29 mouse cellular contexts compared by ENCODE assay signal in the genomic region with DNA sequence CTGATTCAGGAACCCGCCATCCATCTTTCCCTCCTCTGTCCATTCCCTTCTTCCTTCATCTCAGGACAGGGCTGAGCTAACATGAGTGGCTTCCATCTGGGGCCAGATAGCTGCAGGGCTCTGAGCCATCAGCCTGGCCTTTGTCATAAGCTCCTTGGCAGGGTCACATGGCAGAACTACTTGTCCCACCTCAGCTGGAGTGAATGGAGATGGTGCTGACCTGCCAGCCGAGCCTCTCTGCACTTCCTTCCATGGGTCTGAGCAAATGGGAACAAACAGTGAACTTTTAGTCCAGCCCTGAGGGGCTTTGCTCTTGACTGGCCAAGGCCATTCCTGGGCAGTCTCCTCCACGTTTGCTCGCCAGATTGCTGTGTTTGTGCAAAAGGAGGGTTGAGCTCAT.
A peak's percentile ranks its signal among the peaks of the same experiment; 100 is the strongest.
DNase-seq lines count a peak whose midpoint lies in the region; ATAC-seq and TF ChIP-seq lines count a peak whose summit lies in the region.
"Had no signal": no experiment of that assay in that cellular context is flagged by ENCODE, and none has a peak within 500 bp of the region (broad histone marks: within the 10 kb centered on the region; RNA-seq: fewer than 3 reads in every experiment).

No protein-coding gene starts in this region.

- no peak overlapping the region for H3K4me3 ChIP-seq in gastrocnemius, adult 2 months
- no peak overlapping the region for H3K4me3 ChIP-seq in lung, embryonic 16.5 days (ENCODE audit: low read length)
- H3K4me3 ChIP-seq in lung, adult 2 months (replicated peaks; ENCODE audit: extremely low read depth, low read depth, low read length), result no peak overlapping the region
- no peak overlapping the region for H3K4me3 ChIP-seq in kidney, embryonic 15.5 days (replicated peaks)
- H3K4me3 ChIP-seq in forebrain, embryonic 16.5 days (replicated peaks; ENCODE audit: low read length), result no peak overlapping the region
- H3K4me3 ChIP-seq: embryonic facial prominence, embryonic 12.5 days; heart, embryonic 15.5 days; hindbrain, embryonic 12.5 days; left cerebral cortex, adult 2 months; limb, embryonic 13.5 days; megakaryocyte, embryonic 14.5 days; midbrain, embryonic 13.5 days; stomach, embryonic 15.5 days had no signal

- H3K9ac ChIP-seq in lung, embryonic 16.5 days (ENCODE audit: low read length), result no peak overlapping the region
- H3K9ac ChIP-seq in kidney, embryonic 15.5 days, result no peak overlapping the region
- H3K9ac ChIP-seq in forebrain, embryonic 16.5 days (replicated peaks; ENCODE audit: low read depth, low read length), result no peak overlapping the region
- H3K9ac ChIP-seq: embryonic facial prominence, embryonic 12.5 days; heart, embryonic 15.5 days; hindbrain, embryonic 12.5 days; limb, embryonic 13.5 days; midbrain, embryonic 13.5 days; stomach, embryonic 15.5 days had no signal

- 64% methylated on average over 4 of the region's 4 CpGs for whole genome bisulfite sequencing in lung, embryonic 16.5 days
- WGBS in lung, adult 2 months, result 55% methylated on average over 4 of the region's 4 CpGs
- WGBS in kidney, embryonic 15.5 days, result 82% methylated on average over 4 of the region's 4 CpGs
- WGBS in forebrain, embryonic 16.5 days, result 81% methylated on average over 4 of the region's 4 CpGs

- TF ChIP-seq POLR2A in lung, adult 2 months (IDR thresholded peaks at IDR 0.05; ENCODE audit: borderline replicate concordance, extremely low read depth, low read depth, low read length), result no peak

- 0 out of 2 replicates have a peak, but pooled peaks have one; percentile 20 for ATAC-seq in lung, embryonic 16.5 days (ENCODE audit: low read depth)
- no peak for ATAC-seq in kidney, embryonic 15.5 days (replicated peaks; ENCODE audit: low FRiP score)
- ATAC-seq in forebrain, embryonic 16.5 days, result no peak
- ATAC-seq: forebrain, embryonic 14.5 days; intestine, embryonic 16.5 days; midbrain, embryonic 13.5 days had no signal

- TF ChIP-seq CTCF in gastrocnemius, adult 2 months (IDR thresholded peaks at IDR 0.05), result no peak
- no peak for TF ChIP-seq CTCF in lung, adult 2 months (IDR thresholded peaks at IDR 0.05; ENCODE audit: insufficient read depth, low read length)

- no peaks in the 10 kb centered on the region for H3K27me3 ChIP-seq in lung, embryonic 16.5 days (ENCODE audit: control insufficient read depth, insufficient read depth, low read depth, low read length)
- no peaks in the 10 kb centered on the region for H3K27me3 ChIP-seq in kidney, embryonic 15.5 days
- no peaks in the 10 kb centered on the region for H3K27me3 ChIP-seq in forebrain, embryonic 16.5 days (replicated peaks; ENCODE audit: control insufficient read depth, insufficient read depth, low read length)
- H3K27me3 ChIP-seq: embryonic facial prominence, embryonic 12.5 days; heart, embryonic 15.5 days; hindbrain, embryonic 12.5 days; limb, embryonic 13.5 days; megakaryocyte, embryonic 14.5 days; midbrain, embryonic 13.5 days; stomach, embryonic 15.5 days had no signal

- intact Hi-C loops in gastrocnemius, adult 2 months (cut with DNase I), result no loop called here
- intact Hi-C loops in heart, postnatal 25 days (cut with DNase I), result no loop called here

- peak; percentile 19 for DNase-seq in gastrocnemius, adult 2 months
- DNase-seq in gastrocnemius, postnatal 25 days, result no peak
- DNase-seq in lung, adult 2 months, result no peak
- DNase-seq in heart, postnatal 25 days (ENCODE audit: low spot score), result peak; percentile 51
- peak; percentile 20 for DNase-seq in lung, postnatal 25 days (ENCODE audit: low spot score)
- DNase-seq: adrenal gland, adult 8-10 months; cerebellum, adult 9-11 months; embryo, embryonic 11 days; kidney, adult 9 months; kidney, postnatal 14 days; layer of hippocampus, adult 9-11 months; right cerebral cortex, postnatal 14 days; thymus, adult 18-20 months; thymus, postnatal 25 days had no signal

- no peaks in the 10 kb centered on the region for H3K4me1 ChIP-seq in lung, embryonic 16.5 days (replicated peaks; ENCODE audit: control insufficient read depth, insufficient read depth, low read length)
- H3K4me1 ChIP-seq in lung, adult 2 months (ENCODE audit: control insufficient read depth, insufficient read depth, low read length), result peaks cover 2% of the 10 kb centered on the region; the same call in 1 of the 2 replicates
- H3K4me1 ChIP-seq in kidney, embryonic 15.5 days, result no peaks in the 10 kb centered on the region
- no peaks in the 10 kb centered on the region for H3K4me1 ChIP-seq in forebrain, embryonic 16.5 days (replicated peaks; ENCODE audit: control insufficient read depth, insufficient read depth, low read length)
- H3K4me1 ChIP-seq: embryonic facial prominence, embryonic 12.5 days; hindbrain, embryonic 12.5 days; megakaryocyte, embryonic 14.5 days; midbrain, embryonic 13.5 days; stomach, embryonic 15.5 days had no signal

- H3K27ac ChIP-seq in gastrocnemius, adult 2 months, result no peak overlapping the region
- no peak overlapping the region for H3K27ac ChIP-seq in lung, embryonic 16.5 days (ENCODE audit: low read length)
- H3K27ac ChIP-seq in kidney, embryonic 15.5 days, result no peak overlapping the region
- no peak overlapping the region for H3K27ac ChIP-seq in forebrain, embryonic 16.5 days (ENCODE audit: low read length)
- H3K27ac ChIP-seq: embryonic facial prominence, embryonic 12.5 days; heart, embryonic 15.5 days; hindbrain, embryonic 12.5 days; left cerebral cortex, adult 2 months; limb, embryonic 13.5 days; midbrain, embryonic 13.5 days; stomach, embryonic 15.5 days had no signal

- no peaks in the 10 kb centered on the region for H3K9me3 ChIP-seq in lung, embryonic 16.5 days (ENCODE audit: control insufficient read depth, low read length)
- H3K9me3 ChIP-seq in kidney, embryonic 15.5 days (replicated peaks), result no peaks in the 10 kb centered on the region
- H3K9me3 ChIP-seq in forebrain, embryonic 16.5 days (ENCODE audit: control insufficient read depth, low read length), result no peaks in the 10 kb centered on the region
- H3K9me3 ChIP-seq: embryonic facial prominence, embryonic 12.5 days; G1E; heart, embryonic 15.5 days; hindbrain, embryonic 12.5 days; limb, embryonic 13.5 days; midbrain, embryonic 13.5 days; stomach, embryonic 15.5 days had no signal

- no peaks in the 10 kb centered on the region for H3K36me3 ChIP-seq in lung, embryonic 16.5 days (ENCODE audit: control insufficient read depth, insufficient read depth, low read length)
- H3K36me3 ChIP-seq in kidney, embryonic 15.5 days, result no peaks in the 10 kb centered on the region
- H3K36me3 ChIP-seq in forebrain, embryonic 16.5 days (ENCODE audit: control insufficient read depth, insufficient read depth), result no peaks in the 10 kb centered on the region
- H3K36me3 ChIP-seq: embryonic facial prominence, embryonic 12.5 days; G1E; heart, embryonic 15.5 days; hindbrain, embryonic 12.5 days; limb, embryonic 13.5 days; midbrain, embryonic 13.5 days; stomach, embryonic 15.5 days had no signal

- no peak overlapping the region for H3K4me2 ChIP-seq in lung, embryonic 16.5 days (ENCODE audit: low read depth, low read length)
- no peak overlapping the region for H3K4me2 ChIP-seq in kidney, embryonic 15.5 days
- no peak overlapping the region for H3K4me2 ChIP-seq in forebrain, embryonic 16.5 days (ENCODE audit: low read length)
- H3K4me2 ChIP-seq: embryonic facial prominence, embryonic 12.5 days; heart, embryonic 15.5 days; hindbrain, embryonic 12.5 days; limb, embryonic 13.5 days; liver, embryonic 11.5 days; midbrain, embryonic 13.5 days; stomach, embryonic 15.5 days had no signal

Comparison
In these comparisons a context has a peak if more than half of its experiments do, and no peak if none do; other contexts are left out.
1. DNase-seq: peak in gastrocnemius, adult 2 months (single experiment), heart, postnatal 25 days (single experiment) and lung, postnatal 25 days (single experiment); none in gastrocnemius, postnatal 25 days (single experiment) and lung, adult 2 months (single experiment).